Comparison of ENCODE assay signal across 16 mouse cellular contexts in the genomic region with DNA sequence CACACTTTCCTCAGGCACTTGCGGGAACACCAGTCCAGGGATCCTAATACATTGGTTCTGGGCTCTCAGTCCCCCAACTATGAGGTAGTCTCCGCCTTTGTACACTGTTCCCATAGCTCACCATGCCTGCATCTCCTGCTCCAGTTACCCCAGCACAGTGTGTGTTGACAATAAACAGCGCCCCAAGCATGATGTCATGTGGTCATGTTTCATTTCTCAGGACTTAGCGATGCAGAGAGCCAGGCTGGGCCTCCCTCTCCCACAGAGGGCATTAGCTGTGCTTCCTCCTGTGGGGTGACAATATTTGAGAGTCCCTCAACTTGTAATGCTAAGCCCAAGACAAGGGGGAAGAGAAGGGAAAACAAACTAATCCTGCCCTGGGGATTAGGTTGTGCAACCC. TPM values are rescaled to one million over a fixed set of nuclear protein-coding genes. Genes with fewer than 3 reads are reported as not detected.
DNase-seq lines count a peak whose midpoint lies in the region; ATAC-seq lines count a peak whose summit lies in the region.
"Had no signal": no experiment of that assay in that cellular context is flagged by ENCODE, and none has a peak within 500 bp of the region (broad histone marks: within the 10 kb centered on the region; RNA-seq: fewer than 3 reads in every experiment).

No protein-coding gene starts in this region.

- no peaks in the 10 kb centered on the region for H3K9me3 ChIP-seq in kidney, embryonic 15.5 days (replicated peaks)
- H3K9me3 ChIP-seq in limb, embryonic 11.5 days (ENCODE audit: control insufficient read depth, low read length) = no peaks in the 10 kb centered on the region
- H3K9me3 ChIP-seq: forebrain, embryonic 15.5 days; liver, embryonic 13.5 days; neural tube, embryonic 12.5 days had no signal

- no peak for ATAC-seq in kidney, embryonic 15.5 days (replicated peaks; ENCODE audit: low FRiP score)
- ATAC-seq in common myeloid progenitor, adult 5-6 weeks (replicated peaks; ENCODE audit: low read depth, poor library complexity, severe bottlenecking) = 0 out of 2 replicates have a peak, but pooled peaks have one; percentile 39
- ATAC-seq in limb, embryonic 11.5 days (ENCODE audit: insufficient number of reproducible peaks, low FRiP score, low TSS enrichment, low read depth) = no peak; the same call in 1 of the 2 replicates
- ATAC-seq: forebrain, embryonic 15.5 days; hindbrain, postnatal 0 days had no signal

- H3K4me1 ChIP-seq in kidney, embryonic 15.5 days = peaks cover 45% of the 10 kb centered on the region
- H3K4me1 ChIP-seq in limb, embryonic 11.5 days (ENCODE audit: control insufficient read depth, insufficient read depth, low read length) = peaks cover 33% of the 10 kb centered on the region
- H3K4me1 ChIP-seq: forebrain, embryonic 15.5 days; liver, embryonic 13.5 days; neural tube, embryonic 12.5 days had no signal

- 66% methylated on average over 4 of the region's 4 CpGs for WGBS in kidney, embryonic 15.5 days
- 73% methylated on average over 4 of the region's 4 CpGs for WGBS in limb, embryonic 11.5 days

- DNase-seq in adrenal gland, postnatal 14 days = peak; percentile 23
- DNase-seq in adrenal gland, adult 8-10 months = no peak
- no peak for DNase-seq in kidney, postnatal 25 days
- DNase-seq in limb, embryonic 11.5 days (ENCODE audit: low spot score) = no peak
- DNase-seq in layer of hippocampus, adult 9-10 months (ENCODE audit: low spot score) = no peak
- no peak for DNase-seq in cerebellum, postnatal 36 days
- DNase-seq: cerebellum, adult 9-10 months; liver, embryonic 13.5 days; midbrain, embryonic 14.5 days; right cerebral cortex, adult 18-20 months had no signal

- peak overlapping the region; percentile 90 for H3K27ac ChIP-seq in kidney, embryonic 15.5 days
- H3K27ac ChIP-seq in limb, embryonic 11.5 days (replicated peaks; ENCODE audit: low read depth, low read length) = peak overlapping the region; percentile 8; the same call in 1 of the 2 replicates
- H3K27ac ChIP-seq: forebrain, embryonic 15.5 days; hindbrain, postnatal 0 days; left cerebral cortex, adult 2 months; liver, embryonic 13.5 days; neural tube, embryonic 12.5 days had no signal

- no peaks in the 10 kb centered on the region for H3K36me3 ChIP-seq in kidney, embryonic 15.5 days
- H3K36me3 ChIP-seq in limb, embryonic 11.5 days (ENCODE audit: control insufficient read depth, insufficient read depth, low read length) = no peaks in the 10 kb centered on the region
- H3K36me3 ChIP-seq: forebrain, embryonic 15.5 days; liver, embryonic 13.5 days; neural tube, embryonic 12.5 days had no signal

- H3K27me3 ChIP-seq in kidney, embryonic 15.5 days = no peaks in the 10 kb centered on the region
- H3K27me3 ChIP-seq in limb, embryonic 11.5 days (ENCODE audit: control insufficient read depth, insufficient read depth, low read length) = no peaks in the 10 kb centered on the region
- H3K27me3 ChIP-seq: forebrain, embryonic 15.5 days; liver, embryonic 13.5 days; neural tube, embryonic 12.5 days had no signal

- no peak overlapping the region for H3K4me2 ChIP-seq in kidney, embryonic 15.5 days
- no peak overlapping the region for H3K4me2 ChIP-seq in limb, embryonic 11.5 days (ENCODE audit: low read depth, severe bottlenecking)
- H3K4me2 ChIP-seq: forebrain, embryonic 15.5 days; liver, embryonic 13.5 days; neural tube, embryonic 12.5 days had no signal

- H3K4me3 ChIP-seq in kidney, embryonic 15.5 days (replicated peaks) = no peak overlapping the region
- H3K4me3 ChIP-seq in limb, embryonic 11.5 days (ENCODE audit: low read depth, low read length) = no peak overlapping the region
- H3K4me3 ChIP-seq: forebrain, embryonic 15.5 days; left cerebral cortex, adult 2 months; liver, embryonic 13.5 days; neural tube, embryonic 12.5 days had no signal

- no peak overlapping the region for H3K9ac ChIP-seq in kidney, embryonic 15.5 days
- no peak overlapping the region for H3K9ac ChIP-seq in limb, embryonic 11.5 days (ENCODE audit: low read length)
- H3K9ac ChIP-seq: forebrain, embryonic 15.5 days; liver, embryonic 13.5 days; neural tube, embryonic 12.5 days had no signal

RNA-seq across cellular contexts. Expression of a gene that starts 1.2 kb away (rescaled TPM):
- 4.4 and 5.3 TPM in 2 replicates for total RNA-seq in adrenal gland, postnatal 14 days (2021)
- 1 to 10 TPM in 2 of 4 experiments, under 1 TPM in 2; 0.70 to 1.1 (median 0.96) TPM for total RNA-seq in adrenal gland, adult 8-10 months (2022)
- polyA plus RNA-seq in kidney, embryonic 15.5 days (2015; fragmentation: Nextera tagmentation; extraction: Ambion mirVana) = 14.5 and 17.3 TPM in 2 replicates
- total RNA-seq in common myeloid progenitor, adult 5-6 weeks (2017) = not detected in 2 replicates
- polyA plus RNA-seq in limb, embryonic 11.5 days (2014; fragmentation: Nextera tagmentation; extraction: Ambion mirVana) = 4.2 and 5.4 TPM in 2 replicates
- total RNA-seq: hindbrain, postnatal 0 days had no signal
- polyA plus RNA-seq: liver, embryonic 13.5 days had no signal
